Mouse (Mus musculus): Measurements from ENCODE around the gene Tbx15. TPM values are rescaled to one million over a fixed set of nuclear protein-coding genes. Genes with fewer than 3 reads are reported as not detected.

Gene Tbx15
- polyA plus RNA-seq (2015; fragmentation: Nextera tagmentation; extraction: Ambion mirVana) = 16.0 and 23.0 TPM in 2 replicates

GRCm38 (mm10) chr3:99240213-99240720 is at the start of gene Tbx15:
Tbx15 (plus strand) TSS chr3:99240381.
- Histone ChIP-seq H3K27me3 (peaks cover 98% of the 10 kb centered on the region), H3K9me3 (no peaks in the 10 kb centered on the region), H3K9ac (peak within 1 kb of the TSS; percentile 67), H3K4me1 (peaks cover 17% of the 10 kb centered on the region; the same call in 1 of the 2 replicates), H3K4me2 (peak within 1 kb of the TSS; percentile 54), H3K36me3 (no peaks in the 10 kb centered on the region), H3K4me3 (peak within 1 kb of the TSS; percentile 39), H3K27ac (peak within 1 kb of the TSS; percentile 65)
- ATAC-seq (ENCODE audit: insufficient number of reproducible peaks, insufficient read depth, low FRiP score, low TSS enrichment, low read depth) = no peak
- WGBS = 2% methylated on average over 19 of the region's 20 CpGs

GRCm38 (mm10) chr3:99193576-99193975 is 46.6 kb upstream of the Tbx15 start:
- H3K4me3 ChIP-seq = no peak overlapping the region
- H3K27ac ChIP-seq = peak overlapping the region; percentile 17; the same call in 1 of the 2 replicates
- no peaks in the 10 kb centered on the region for H3K27me3 ChIP-seq
- no peaks in the 10 kb centered on the region for H3K9me3 ChIP-seq
- no peak for ATAC-seq (ENCODE audit: insufficient number of reproducible peaks, insufficient read depth, low FRiP score, low TSS enrichment, low read depth)
- H3K4me1 ChIP-seq = 0 out of 2 replicates have a peak, but pooled peaks cover 4% of the 10 kb centered on the region
- peaks cover 4% of the 10 kb centered on the region; the same call in 1 of the 2 replicates for H3K36me3 ChIP-seq
- 72% methylated on average over 4 of the region's 4 CpGs for WGBS
- H3K9ac ChIP-seq = no peak overlapping the region
- no peak overlapping the region for H3K4me2 ChIP-seq

- no peak overlapping the region for H3K4me3 ChIP-seq
- H3K9ac ChIP-seq = no peak overlapping the region
- H3K27ac ChIP-seq = 0 out of 2 replicates have a peak overlapping the region, but pooled peaks have one; percentile 4
- ATAC-seq (ENCODE audit: insufficient number of reproducible peaks, insufficient read depth, low FRiP score, low TSS enrichment, low read depth) = no peak
- H3K9me3 ChIP-seq = no peaks in the 10 kb centered on the region
- H3K4me1 ChIP-seq = 0 out of 2 replicates have a peak, but pooled peaks cover 3% of the 10 kb centered on the region
- peaks cover 3% of the 10 kb centered on the region; the same call in 1 of the 2 replicates for H3K36me3 ChIP-seq
- no peak overlapping the region for H3K4me2 ChIP-seq
- H3K27me3 ChIP-seq = no peaks in the 10 kb centered on the region
Observed at GRCm38 (mm10) chr3:99203331-99203730, 36.9 kb upstream of the Tbx15 start.

- ATAC-seq (ENCODE audit: insufficient number of reproducible peaks, insufficient read depth, low FRiP score, low TSS enrichment, low read depth) = no peak
- Histone ChIP-seq H3K4me1 (peaks cover 22% of the 10 kb centered on the region; the same call in 1 of the 2 replicates), H3K9me3 (no peaks in the 10 kb centered on the region), H3K27me3 (no peaks in the 10 kb centered on the region), H3K4me2 (no peak overlapping the region), H3K9ac (no peak overlapping the region), H3K4me3 (no peak overlapping the region), H3K36me3 (no peaks in the 10 kb centered on the region), H3K27ac (no peak overlapping the region)
- WGBS = 55% methylated on average over 1 of the region's 1 CpGs
Observed at GRCm38 (mm10) chr3:99208416-99208815, 31.8 kb upstream of the Tbx15 start.

- Histone ChIP-seq H3K4me2 (no peak overlapping the region), H3K4me3 (no peak overlapping the region), H3K36me3 (peaks cover 3% of the 10 kb centered on the region), H3K9me3 (no peaks in the 10 kb centered on the region), H3K4me1 (peaks cover 25% of the 10 kb centered on the region; the same call in 1 of the 2 replicates), H3K27ac (no peak overlapping the region), H3K9ac (no peak overlapping the region), H3K27me3 (no peaks in the 10 kb centered on the region)
- 27% methylated on average over 14 of the region's 14 CpGs for WGBS
- ATAC-seq (ENCODE audit: insufficient number of reproducible peaks, insufficient read depth, low FRiP score, low TSS enrichment, low read depth) = no peak
Observed at GRCm38 (mm10) chr3:99211105-99211698, 29.0 kb upstream of the Tbx15 start.

- Histone ChIP-seq H3K4me1 (no peaks in the 10 kb centered on the region), H3K27me3 (peaks cover 7% of the 10 kb centered on the region), H3K4me2 (no peak overlapping the region), H3K4me3 (no peak overlapping the region), H3K9me3 (no peaks in the 10 kb centered on the region), H3K9ac (no peak overlapping the region), H3K27ac (no peak overlapping the region), H3K36me3 (no peaks in the 10 kb centered on the region)
- 64% methylated on average over 2 of the region's 2 CpGs for WGBS
- no peak for ATAC-seq (ENCODE audit: insufficient number of reproducible peaks, insufficient read depth, low FRiP score, low TSS enrichment, low read depth)
Observed at GRCm38 (mm10) chr3:99227807-99228206, 12.4 kb upstream of the Tbx15 start.

- Histone ChIP-seq H3K4me2 (peak overlapping the region; percentile 57), H3K4me3 (peak overlapping the region; percentile 29), H3K27ac (no peak overlapping the region), H3K9ac (peak overlapping the region; percentile 52), H3K4me1 (peaks cover 22% of the 10 kb centered on the region), H3K9me3 (no peaks in the 10 kb centered on the region), H3K36me3 (no peaks in the 10 kb centered on the region), H3K27me3 (peaks cover 59% of the 10 kb centered on the region)
- 3% methylated on average over 20 of the region's 20 CpGs for WGBS
- no peak for ATAC-seq (ENCODE audit: insufficient number of reproducible peaks, insufficient read depth, low FRiP score, low TSS enrichment, low read depth)
Observed at GRCm38 (mm10) chr3:99233393-99234318, 6.5 kb upstream of the Tbx15 start.

GRCm38 (mm10) chr3:99234319-99234869 is 5.8 kb upstream of the Tbx15 start:
- H3K4me3 ChIP-seq = peak overlapping the region; percentile 29
- 8% methylated on average over 17 of the region's 17 CpGs for WGBS
- peaks cover 66% of the 10 kb centered on the region for H3K27me3 ChIP-seq
- peaks cover 22% of the 10 kb centered on the region for H3K4me1 ChIP-seq
- no peaks in the 10 kb centered on the region for H3K36me3 ChIP-seq
- 0 out of 2 replicates have a peak, but pooled peaks have one; percentile 29 for ATAC-seq (ENCODE audit: insufficient number of reproducible peaks, insufficient read depth, low FRiP score, low TSS enrichment, low read depth)
- peak overlapping the region; percentile 52 for H3K9ac ChIP-seq
- no peak overlapping the region for H3K27ac ChIP-seq
- no peaks in the 10 kb centered on the region for H3K9me3 ChIP-seq
- peak overlapping the region; percentile 57 for H3K4me2 ChIP-seq

- Histone ChIP-seq H3K4me3 (no peak overlapping the region; the same call in 1 of the 2 replicates), H3K27me3 (peaks cover 75% of the 10 kb centered on the region), H3K9ac (0 out of 2 replicates have a peak overlapping the region, but pooled peaks have one; percentile 52), H3K27ac (no peak overlapping the region), H3K9me3 (no peaks in the 10 kb centered on the region), H3K4me2 (peak overlapping the region; percentile 57), H3K36me3 (no peaks in the 10 kb centered on the region), H3K4me1 (peaks cover 24% of the 10 kb centered on the region)
- ATAC-seq (ENCODE audit: insufficient number of reproducible peaks, insufficient read depth, low FRiP score, low TSS enrichment, low read depth) = no peak
- WGBS = 12% methylated on average over 23 of the region's 23 CpGs
Observed at GRCm38 (mm10) chr3:99235116-99235803, 4.9 kb upstream of the Tbx15 start.

GRCm38 (mm10) chr3:99235804-99236755 is 4.1 kb upstream of the Tbx15 start:
- H3K36me3 ChIP-seq = no peaks in the 10 kb centered on the region
- H3K4me2 ChIP-seq = peak overlapping the region; percentile 57; the same call in 1 of the 2 replicates
- H3K9me3 ChIP-seq = no peaks in the 10 kb centered on the region
- H3K9ac ChIP-seq = no peak overlapping the region
- peaks cover 29% of the 10 kb centered on the region for H3K4me1 ChIP-seq
- no peak overlapping the region for H3K27ac ChIP-seq
- WGBS = 14% methylated on average over 18 of the region's 18 CpGs
- peaks cover 83% of the 10 kb centered on the region for H3K27me3 ChIP-seq
- H3K4me3 ChIP-seq = no peak overlapping the region
- no peak for ATAC-seq (ENCODE audit: insufficient number of reproducible peaks, insufficient read depth, low FRiP score, low TSS enrichment, low read depth)
